Mouse (Mus musculus): ENCODE results near the gene H2-Q10. TPM values are rescaled to one million over a fixed set of nuclear protein-coding genes. Genes with fewer than 3 reads are reported as not detected.
"Not testable (repeated sequence)": the region's sequence is repeated elsewhere in the genome, so short reads cannot be mapped to it uniquely, and the experiment has no call there.

Gene H2-Q10
- polyA plus RNA-seq (2021): 0.35 TPM

DNA sequence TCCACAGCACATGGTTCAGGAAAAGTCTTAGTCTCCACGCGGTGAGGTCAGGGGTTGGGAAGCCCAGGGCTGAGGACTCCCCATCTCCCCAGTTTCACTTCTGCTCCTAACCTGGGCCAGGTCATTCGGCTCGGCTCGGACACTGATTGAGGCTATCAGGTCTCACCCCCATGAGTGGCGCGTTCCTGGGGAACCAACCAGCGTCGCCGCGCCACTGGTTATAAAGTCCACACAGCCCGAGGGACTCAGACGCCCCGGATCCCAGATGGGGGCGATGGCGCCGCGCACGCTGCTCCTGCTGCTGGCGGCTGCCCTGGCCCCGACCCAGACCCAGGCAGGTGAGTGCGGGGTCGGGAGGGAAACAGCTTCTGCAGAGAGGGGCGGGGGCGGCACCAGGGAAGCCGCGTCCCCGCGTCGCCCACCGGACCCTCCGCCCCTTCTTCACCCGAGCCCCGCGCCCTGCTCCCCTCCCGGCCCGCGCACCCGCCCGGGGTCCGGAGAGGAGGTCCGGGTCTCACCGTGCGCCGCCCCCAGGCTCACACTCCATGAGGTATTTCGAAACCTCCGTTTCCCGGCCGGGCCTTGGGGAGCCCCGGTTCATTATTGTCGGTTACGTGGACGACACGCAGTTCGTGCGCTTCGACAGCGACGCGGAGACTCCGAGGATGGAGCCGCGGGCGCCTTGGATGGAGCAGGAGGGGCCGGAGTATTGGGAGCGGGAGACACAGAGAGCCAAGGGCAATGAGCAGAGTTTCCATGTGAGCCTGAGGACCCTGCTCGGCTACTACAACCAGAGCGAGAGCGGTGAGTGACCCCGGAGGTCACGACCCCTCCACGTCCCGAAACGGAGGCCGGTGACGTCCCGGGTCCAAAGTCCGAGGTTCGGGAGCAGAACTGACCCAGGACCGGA lies at the start of gene H2-Q10:
H2-Q10 (plus strand) TSS at position 248 of the 910 bp plus-strand sequence.
- CTCF ChIA-PET: no interaction called here
- ATAC-seq (peak; percentile 12), DNase-seq (ENCODE audit: low read depth, low spot score) (no peak)
- H3K27me3 ChIP-seq: peaks cover 15% of the 10 kb centered on the region
- in situ Hi-C loops (cut with MboI; ENCODE audit: low pct_unique_long_range_greater_than_20kb): no loop called here
- POLR2A ChIA-PET: no interaction called here
- no peak for TF ChIP-seq CTCF (IDR thresholded peaks at IDR 0.05)

DNA sequence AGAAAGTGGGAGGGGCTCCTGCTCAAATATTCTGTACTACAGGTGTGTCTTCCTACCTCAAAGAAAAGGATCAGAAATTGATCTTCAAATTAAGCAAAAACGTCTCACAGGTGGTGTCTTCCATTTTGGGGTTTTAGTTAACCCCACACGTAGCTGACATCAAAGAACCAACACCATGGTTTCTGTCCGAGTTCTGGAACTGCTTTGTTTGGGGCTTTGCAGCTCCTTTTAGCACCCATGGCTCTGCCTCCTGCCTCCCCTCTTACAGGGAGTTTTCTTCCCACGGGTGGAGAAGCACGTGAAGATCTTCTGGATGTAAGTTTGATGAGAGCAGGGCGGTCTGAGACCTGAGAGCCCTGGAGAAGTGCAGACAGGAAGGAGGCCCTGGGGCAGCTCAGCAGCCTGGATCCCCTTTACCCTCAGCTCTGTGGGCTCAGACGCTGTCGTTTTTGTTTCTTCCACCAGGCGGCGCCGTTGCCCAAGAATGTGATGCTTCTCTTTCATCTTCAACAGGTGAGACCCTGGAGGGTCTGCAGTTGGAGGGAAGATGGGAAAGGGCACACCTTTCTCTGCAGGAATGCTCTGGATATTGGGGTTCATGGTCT lies 49.6 kb upstream of the H2-Q10 start:
- CTCF ChIA-PET; ATAC-seq; H3K27me3 ChIP-seq; in situ Hi-C loops (cut with MboI; ENCODE audit: low pct_unique_long_range_greater_than_20kb); POLR2A ChIA-PET; DNase-seq (ENCODE audit: low read depth, low spot score): not testable (repeated sequence)

DNA sequence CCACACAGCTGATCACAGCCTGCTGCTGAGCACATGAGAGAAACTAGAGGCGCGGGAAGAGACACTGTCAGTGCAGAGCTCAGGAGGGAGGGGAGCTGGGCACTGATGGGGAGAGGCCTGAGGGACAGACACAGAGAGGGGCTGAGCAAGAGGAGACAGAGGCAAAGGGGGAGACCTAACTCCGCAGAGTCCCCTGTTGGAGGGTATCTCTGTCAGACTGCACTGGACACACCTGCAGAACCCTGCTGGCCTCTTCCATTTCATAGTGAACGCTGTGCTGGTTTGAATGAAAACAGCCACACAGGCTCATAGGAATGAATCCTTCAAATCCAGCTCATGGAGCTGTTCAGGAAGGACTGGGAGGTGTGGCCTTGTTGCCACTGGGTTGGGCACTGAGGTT lies 48.6 kb upstream of the H2-Q10 start:
- in situ Hi-C loops (cut with MboI; ENCODE audit: low pct_unique_long_range_greater_than_20kb); H3K27me3 ChIP-seq; CTCF ChIA-PET; DNase-seq (ENCODE audit: low read depth, low spot score); ATAC-seq: not testable (repeated sequence)
- POLR2A ChIA-PET: interaction anchor here (0.6 kb wide), 1 partner anchor 505 kb away, joined by 6 read pairs; no protein-coding TSS in a partner anchor

DNA sequence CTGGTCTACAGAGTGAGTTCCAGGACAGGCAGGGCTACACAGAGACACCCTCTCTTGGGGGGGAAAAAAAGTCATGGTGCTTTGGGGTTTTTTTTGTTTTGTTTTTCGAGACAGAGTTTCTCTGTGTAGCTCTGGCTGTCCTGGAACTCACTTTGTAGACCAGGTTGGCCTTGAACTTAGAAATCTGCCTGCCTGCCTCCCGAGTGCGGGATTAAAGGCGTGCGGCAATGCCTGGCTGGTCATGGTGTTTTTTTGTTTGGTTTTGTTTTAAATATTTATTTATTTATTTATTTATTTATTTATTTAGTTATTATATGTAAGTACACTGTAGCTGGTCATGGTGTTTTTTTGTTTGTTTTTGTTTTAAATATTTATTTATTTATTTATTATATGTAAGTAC lies 47.5 kb upstream of the H2-Q10 start:
- in situ Hi-C loops (cut with MboI; ENCODE audit: low pct_unique_long_range_greater_than_20kb); H3K27me3 ChIP-seq; ATAC-seq; DNase-seq (ENCODE audit: low read depth, low spot score); CTCF ChIA-PET; POLR2A ChIA-PET: not testable (repeated sequence)

DNA sequence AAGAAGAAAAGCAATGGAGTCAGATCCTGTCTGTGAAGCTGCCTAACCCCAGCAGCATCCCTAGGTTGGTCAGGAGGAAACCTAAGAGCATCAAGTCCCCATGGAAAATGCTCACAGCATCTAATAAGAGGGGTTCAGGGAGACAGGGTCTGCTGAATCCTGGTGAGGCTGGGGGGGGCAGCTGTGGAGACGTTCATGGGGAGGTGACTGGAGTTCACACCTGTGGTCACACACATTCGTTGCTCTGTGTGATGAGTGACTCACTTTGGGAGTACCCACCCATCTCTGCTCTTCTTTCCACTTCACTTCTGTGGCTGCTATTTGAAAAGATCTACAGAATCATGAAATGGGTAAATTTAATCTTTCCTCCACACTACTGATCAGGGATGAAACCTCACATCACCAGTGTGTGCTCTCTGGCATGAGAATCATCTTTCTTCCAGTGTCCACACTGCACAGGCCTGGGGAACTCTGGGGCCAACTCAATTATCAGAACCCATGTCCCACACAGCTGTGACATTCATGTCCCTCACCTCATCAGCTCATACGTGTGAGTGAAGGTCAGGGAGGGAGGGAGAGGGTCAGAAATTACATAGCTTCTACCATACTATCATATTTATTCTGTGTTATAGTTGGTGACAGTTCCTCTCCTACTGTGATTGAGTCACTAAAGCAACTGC lies 46.6 kb upstream of the H2-Q10 start:
- in situ Hi-C loops (cut with MboI; ENCODE audit: low pct_unique_long_range_greater_than_20kb); H3K27me3 ChIP-seq; POLR2A ChIA-PET; DNase-seq (ENCODE audit: low read depth, low spot score); ATAC-seq; CTCF ChIA-PET: not testable (repeated sequence)

DNA sequence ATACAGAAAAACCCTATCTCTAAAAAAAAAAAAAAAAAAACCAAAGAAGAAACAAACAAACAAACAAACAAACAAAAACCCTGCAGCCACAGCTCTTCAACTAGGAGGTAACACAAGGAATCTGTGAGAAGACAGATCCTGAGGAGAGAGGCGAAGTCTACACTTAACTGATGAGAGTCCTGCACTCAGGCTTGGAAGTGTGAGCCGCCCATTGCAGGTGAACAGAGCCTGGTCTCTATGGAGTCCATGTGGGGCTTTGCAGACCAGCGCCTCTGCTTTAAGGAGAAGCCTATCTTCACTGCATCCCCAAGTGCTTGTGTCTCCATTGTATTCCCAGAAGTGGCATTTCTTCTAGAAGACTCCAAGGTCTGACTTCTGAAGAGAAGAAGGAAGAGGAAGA lies 45.8 kb upstream of the H2-Q10 start:
- DNase-seq (ENCODE audit: low read depth, low spot score); ATAC-seq; H3K27me3 ChIP-seq; in situ Hi-C loops (cut with MboI; ENCODE audit: low pct_unique_long_range_greater_than_20kb); CTCF ChIA-PET; POLR2A ChIA-PET: not testable (repeated sequence)

DNA sequence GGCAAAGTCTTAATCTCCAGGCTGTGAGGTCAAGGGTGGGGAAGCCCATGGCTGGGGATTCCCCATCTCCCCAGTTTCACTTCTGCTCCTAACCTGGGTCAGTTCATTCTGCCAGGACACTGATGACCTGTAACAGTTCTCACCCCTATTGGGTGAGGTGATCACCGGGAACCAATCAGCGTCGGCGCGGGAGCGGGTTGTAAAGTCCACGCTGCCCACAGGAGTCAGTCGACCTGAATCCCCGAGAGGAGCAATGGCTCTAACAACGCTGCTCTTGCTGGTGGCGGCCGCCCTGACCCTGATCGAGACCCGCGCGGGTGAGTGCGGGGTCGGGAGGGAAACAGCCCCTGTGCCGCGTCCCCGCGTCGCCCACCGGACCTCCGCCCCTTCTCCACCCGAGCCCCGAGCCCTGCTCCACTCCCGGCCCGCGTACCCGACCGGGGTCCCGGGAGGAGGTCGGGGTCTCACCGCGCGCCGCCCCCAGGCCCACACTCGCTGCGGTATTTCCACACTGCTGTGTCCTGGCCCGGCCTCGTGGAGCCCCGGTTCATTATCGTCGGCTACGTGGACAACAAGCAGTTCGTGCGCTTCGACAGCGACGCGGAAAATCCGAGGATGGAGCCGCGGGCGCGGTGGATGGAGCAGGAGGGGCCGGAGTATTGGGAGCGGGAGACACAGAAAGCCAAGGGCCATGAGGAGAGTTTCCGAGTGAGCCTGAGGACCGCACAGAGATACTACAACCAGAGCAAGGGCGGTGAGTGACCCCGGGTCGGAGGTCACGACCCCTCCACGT lies 45.1 kb upstream of the H2-Q10 start, which contains the start of gene H2-Q6:
H2-Q6 (plus strand) TSS at position 227 of the 793 bp plus-strand sequence.
- ATAC-seq (peak; percentile 78), DNase-seq (ENCODE audit: low read depth, low spot score) (peak; percentile 2)
- POLR2A ChIA-PET; H3K27me3 ChIP-seq; CTCF ChIA-PET; in situ Hi-C loops (cut with MboI; ENCODE audit: low pct_unique_long_range_greater_than_20kb): not testable (repeated sequence)

DNA sequence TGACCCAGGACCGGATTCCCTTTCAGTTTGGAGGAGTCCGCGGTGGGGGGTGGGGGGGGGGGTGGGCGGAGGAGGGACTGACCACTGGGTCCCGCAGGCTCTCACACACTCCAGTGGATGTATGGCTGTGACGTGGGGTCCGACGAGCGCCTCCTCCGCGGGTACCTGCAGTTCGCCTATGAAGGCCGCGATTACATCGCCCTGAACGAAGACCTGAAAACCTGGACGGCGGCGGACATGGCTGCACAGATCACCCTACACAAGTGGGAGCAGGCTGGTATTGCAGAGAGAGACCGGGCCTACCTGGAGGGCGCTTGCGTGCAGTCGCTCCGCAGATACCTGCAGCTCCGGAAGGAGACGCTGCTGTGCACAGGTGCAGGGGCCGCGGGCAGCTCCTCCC lies 44.4 kb upstream of the H2-Q10 start:
- ATAC-seq; in situ Hi-C loops (cut with MboI; ENCODE audit: low pct_unique_long_range_greater_than_20kb): not testable (repeated sequence)

DNA sequence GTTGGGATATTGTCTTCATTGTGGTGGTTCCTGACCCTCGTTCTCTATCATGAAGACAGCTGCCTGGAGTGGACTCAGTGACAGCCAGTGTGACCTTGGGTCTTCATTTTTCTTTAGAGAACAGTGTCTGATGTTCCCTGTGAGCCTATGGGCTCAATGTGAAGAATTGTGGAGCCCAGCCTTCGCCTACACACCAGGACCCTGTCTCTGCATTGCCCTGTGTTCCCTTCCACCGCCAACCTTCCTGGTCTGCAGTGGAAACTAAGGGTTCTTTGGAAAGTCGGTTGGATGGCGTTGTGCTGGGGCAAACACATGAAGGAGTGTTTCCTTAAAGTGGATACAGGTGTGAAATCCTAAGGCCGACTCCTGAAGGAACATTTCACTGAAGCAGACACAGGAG lies 41.0 kb upstream of the H2-Q10 start:
- POLR2A ChIA-PET; CTCF ChIA-PET; in situ Hi-C loops (cut with MboI; ENCODE audit: low pct_unique_long_range_greater_than_20kb); ATAC-seq; H3K27me3 ChIP-seq; DNase-seq (ENCODE audit: low read depth, low spot score): not testable (repeated sequence)

More for the DNA sequence above, 44.4 kb upstream of the H2-Q10 start:
- CTCF ChIA-PET; POLR2A ChIA-PET; H3K27me3 ChIP-seq; DNase-seq (ENCODE audit: low read depth, low spot score): not testable (repeated sequence)

DNA sequence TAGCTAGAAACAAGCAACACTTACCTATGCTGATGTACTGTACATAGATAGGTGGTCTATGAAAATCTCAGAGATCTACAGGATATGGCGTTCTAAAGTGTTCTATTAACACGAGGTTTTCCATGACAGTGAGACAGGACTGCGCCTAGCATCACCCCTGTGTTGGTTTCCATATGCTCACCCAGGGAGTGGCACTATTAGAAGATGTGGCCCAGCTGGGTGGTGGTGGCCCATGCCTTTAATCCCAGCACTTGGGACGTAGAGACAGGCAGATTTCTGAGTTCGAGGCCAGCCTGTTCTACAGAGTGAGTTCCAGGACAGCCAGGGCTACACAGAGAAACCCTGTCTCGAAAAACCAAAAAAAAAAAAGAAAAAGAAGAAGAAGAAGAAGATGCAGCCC lies 39.2 kb upstream of the H2-Q10 start:
- DNase-seq (ENCODE audit: low read depth, low spot score); CTCF ChIA-PET; H3K27me3 ChIP-seq; in situ Hi-C loops (cut with MboI; ENCODE audit: low pct_unique_long_range_greater_than_20kb); ATAC-seq; POLR2A ChIA-PET: not testable (repeated sequence)

DNA sequence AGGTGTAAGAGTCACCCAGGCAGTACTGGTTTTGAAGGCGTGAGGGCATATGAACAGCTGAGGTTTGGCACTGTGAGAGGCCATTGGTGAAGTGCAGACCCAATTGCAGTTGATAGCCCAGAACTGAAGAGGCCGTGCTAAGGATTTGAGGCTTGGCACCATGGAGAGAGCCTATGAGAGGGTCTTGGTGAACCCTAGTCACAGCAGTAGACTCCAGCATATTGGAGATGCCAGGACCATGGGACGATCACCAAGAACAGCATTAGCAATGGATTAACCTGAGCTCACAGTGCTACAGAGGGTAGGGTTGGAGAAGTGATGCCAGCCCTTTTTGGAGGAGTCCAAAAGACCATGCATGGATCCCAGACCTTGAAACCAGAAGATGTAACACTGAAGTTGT lies 37.7 kb upstream of the H2-Q10 start:
- POLR2A ChIA-PET; ATAC-seq; DNase-seq (ENCODE audit: low read depth, low spot score); in situ Hi-C loops (cut with MboI; ENCODE audit: low pct_unique_long_range_greater_than_20kb); CTCF ChIA-PET; H3K27me3 ChIP-seq: not testable (repeated sequence)

DNA sequence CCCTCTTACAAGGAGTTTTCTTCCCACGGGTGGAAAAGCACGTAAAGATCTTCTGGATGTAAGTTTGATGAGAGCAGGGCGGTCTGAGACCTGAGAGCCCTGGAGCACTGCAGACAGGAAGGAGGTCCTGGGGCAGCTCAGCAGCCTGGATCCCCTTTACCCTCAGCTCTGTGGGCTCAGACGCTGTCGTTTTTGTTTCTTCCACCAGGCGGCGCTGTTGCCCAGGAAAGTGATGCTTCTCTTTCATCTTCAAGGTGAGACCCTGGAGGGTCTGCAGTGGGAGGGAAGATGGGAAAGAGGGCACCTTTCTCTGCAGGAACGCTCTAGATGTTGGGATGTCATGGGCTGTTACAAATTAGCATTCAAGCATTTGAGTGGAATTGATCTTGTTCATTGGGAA lies 35.1 kb upstream of the H2-Q10 start:
- POLR2A ChIA-PET; in situ Hi-C loops (cut with MboI; ENCODE audit: low pct_unique_long_range_greater_than_20kb); ATAC-seq; H3K27me3 ChIP-seq; DNase-seq (ENCODE audit: low read depth, low spot score); CTCF ChIA-PET: not testable (repeated sequence)

DNA sequence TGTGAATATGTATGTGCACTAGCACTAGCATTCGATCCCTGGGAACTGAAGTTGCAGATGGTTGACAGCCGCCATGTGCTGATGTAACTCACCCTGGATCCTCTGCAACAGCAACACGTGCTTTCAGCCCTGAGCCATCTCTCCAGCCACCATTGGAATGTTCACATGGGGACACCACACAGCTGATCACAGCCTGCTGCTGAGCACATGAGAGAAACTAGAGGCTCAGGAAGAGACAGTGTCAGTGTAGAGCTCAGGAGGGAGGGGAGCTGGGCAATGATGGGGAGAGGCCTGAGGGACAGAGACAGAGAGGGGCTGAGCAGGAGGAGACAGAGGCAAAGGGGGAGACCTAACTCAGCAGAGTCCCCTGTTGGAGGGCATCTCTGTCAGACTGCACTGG lies 34.3 kb upstream of the H2-Q10 start:
- POLR2A ChIA-PET; H3K27me3 ChIP-seq; ATAC-seq; DNase-seq (ENCODE audit: low read depth, low spot score); CTCF ChIA-PET; in situ Hi-C loops (cut with MboI; ENCODE audit: low pct_unique_long_range_greater_than_20kb): not testable (repeated sequence)

DNA sequence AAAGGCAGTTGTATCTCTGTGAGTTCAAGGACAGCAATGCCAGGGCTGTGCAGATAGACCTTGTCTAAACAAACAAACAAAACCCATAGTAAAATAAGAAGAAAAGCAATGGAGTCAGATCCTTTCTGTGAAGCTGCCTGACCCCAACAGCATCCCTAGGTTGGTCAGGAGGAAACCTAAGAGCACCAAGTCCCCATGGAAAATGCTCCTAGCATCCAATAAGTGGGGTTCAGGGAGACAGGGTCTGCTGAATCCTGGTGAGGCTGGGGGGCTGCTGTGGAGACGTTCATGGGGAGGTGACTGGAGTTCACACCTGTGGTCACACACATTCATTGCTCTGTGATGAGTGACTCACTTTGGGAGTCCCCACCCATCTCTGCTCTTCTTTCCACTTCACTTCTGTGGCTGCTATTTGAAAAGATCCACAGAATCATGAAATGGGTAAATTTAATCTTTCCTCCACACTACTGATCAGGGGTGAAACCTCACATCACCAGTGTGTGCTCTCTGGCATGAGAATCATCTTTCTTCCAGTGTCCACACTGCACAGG lies 32.4 kb upstream of the H2-Q10 start:
- POLR2A ChIA-PET: interaction anchor here (0.6 kb wide), 1 partner anchor 27 kb away, joined by 3 read pairs; no protein-coding TSS in a partner anchor
- CTCF ChIA-PET; in situ Hi-C loops (cut with MboI; ENCODE audit: low pct_unique_long_range_greater_than_20kb); H3K27me3 ChIP-seq; ATAC-seq; DNase-seq (ENCODE audit: low read depth, low spot score): not testable (repeated sequence)

All from Patski (cell line).